Mouse (Mus musculus) G1E (cell line): ENCODE data around the gene Ufsp1. TPM values are rescaled to one million over a fixed set of nuclear protein-coding genes. Genes with fewer than 3 reads are reported as not detected.

ENCODE experiments used
- ATAC-seq: 2 replicates; pipeline ENCODE4 v1.8.0; 2016; ENCODE audit warnings: mild to moderate bottlenecking; ENCODE audit not compliant: insufficient number of reproducible peaks, poor library complexity, low FRiP score, severe bottlenecking; ENCODE audit errors: extremely low read depth
- DNase-seq: peaks from one replicate; pipeline ENCODE4 v3.0.0; 2012; ENCODE audit warnings: low spot score
- H3K27me3 ChIP-seq: 2 replicates; pipeline ENCODE4 v1.6.1; 2012; ENCODE audit warnings: mild to moderate bottlenecking, low read length, inconsistent platforms; ENCODE audit not compliant: insufficient read depth
- H3K36me3 ChIP-seq: replicated peaks from 2 replicates; pipeline ENCODE3; 2012; ENCODE audit warnings: mild to moderate bottlenecking, inconsistent platforms
- H3K4me1 ChIP-seq: 2 replicates; pipeline ENCODE4 v1.6.1; 2012; ENCODE audit warnings: low read depth, low read length, inconsistent platforms, mixed read lengths; ENCODE audit not compliant: insufficient read depth
- H3K4me3 ChIP-seq: 2 replicates; pipeline ENCODE4 v1.5.1; 2012; ENCODE audit warnings: low read depth, mild to moderate bottlenecking, inconsistent platforms, low read length, moderate library complexity, mixed read lengths
- H3K9me3 ChIP-seq: replicated peaks from 2 replicates; pipeline ENCODE4 v1.6.1; 2012; ENCODE audit warnings: inconsistent platforms
- CTCF ChIP-seq: IDR thresholded peaks from 2 replicates; pipeline ENCODE4 v1.5.1; 2012; ENCODE audit warnings: low read depth, low read length, inconsistent platforms, mixed read lengths
- GATA1 ChIP-seq: IDR thresholded peaks from 2 replicates; pipeline ENCODE4 v1.6.1; 2012; ENCODE audit warnings: borderline replicate concordance, low read length, inconsistent platforms, mixed read lengths
- GATA2 ChIP-seq: IDR thresholded peaks from 2 replicates; pipeline ENCODE4 v1.6.1; 2012; ENCODE audit warnings: low read depth, low read length, inconsistent platforms, borderline replicate concordance
- POLR2AphosphoS5 ChIP-seq: IDR thresholded peaks from 2 replicates; pipeline ENCODE4 v1.6.1; 2012; ENCODE audit warnings: low read depth, low read length, inconsistent platforms; ENCODE audit not compliant: insufficient replicate concordance
- TAL1 ChIP-seq: conservative IDR thresholded peaks from 2 replicates; pipeline ENCODE4 v1.6.1; 2012; ENCODE audit warnings: low read depth, low read length, inconsistent platforms, mixed read lengths
- polyA plus RNA-seq: library from polyadenylated mRNA; stranded (reverse); fragments of >175 nt; gene quantifications from 2 replicates; pipeline ENCODE4 v1.2.3, GENCODE M21; 2012
- total RNA-seq, 2 experiments: library from RNA; stranded (forward) in 1 of 2; stranded (reverse) in 1 of 2; fragments of 200-1000 nt in 1 of 2; fragments of >200 nt in 1 of 2; fragmentation: Nextera tagmentation in 1 of 2; gene quantifications; 2 replicates each; pipeline ENCODE4 v1.2.3; 2014 to 2017

Gene Ufsp1
- total and polyA plus RNA-seq, 3 experiments = 11.7 to 29.7 (median 24.7) TPM

DNA sequence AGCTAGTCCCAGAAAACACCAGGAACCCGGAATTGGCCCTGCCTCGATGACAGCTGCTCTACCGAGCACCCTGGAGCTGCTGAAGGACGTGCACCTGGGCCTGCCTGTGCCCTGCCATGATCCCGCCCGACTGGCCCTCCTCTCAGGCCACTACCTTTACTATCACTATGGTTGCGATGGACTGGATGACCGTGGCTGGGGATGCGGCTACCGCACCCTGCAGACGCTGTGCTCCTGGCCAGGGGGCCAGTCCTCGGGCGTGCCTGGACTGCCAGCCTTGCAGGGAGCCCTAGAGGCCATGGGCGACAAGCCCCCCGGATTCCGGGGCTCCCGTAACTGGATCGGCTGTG lies 290 bp downstream of the Ufsp1 start:
- Histone ChIP-seq H3K27me3 (no peaks in the 10 kb centered on the region), H3K9me3 (no peaks in the 10 kb centered on the region), H3K36me3 (peaks cover 70% of the 10 kb centered on the region), H3K4me1 (peaks cover 91% of the 10 kb centered on the region), H3K4me3 (peak overlapping the region; percentile 82)
- TF ChIP-seq CTCF (no peak), GATA2 (no peak), POLR2AphosphoS5 (peak; percentile 18; the same call in 1 of the 2 replicates), TAL1 (no peak), GATA1 (no peak)
- no peak for ATAC-seq
- DNase-seq = no peak

DNA sequence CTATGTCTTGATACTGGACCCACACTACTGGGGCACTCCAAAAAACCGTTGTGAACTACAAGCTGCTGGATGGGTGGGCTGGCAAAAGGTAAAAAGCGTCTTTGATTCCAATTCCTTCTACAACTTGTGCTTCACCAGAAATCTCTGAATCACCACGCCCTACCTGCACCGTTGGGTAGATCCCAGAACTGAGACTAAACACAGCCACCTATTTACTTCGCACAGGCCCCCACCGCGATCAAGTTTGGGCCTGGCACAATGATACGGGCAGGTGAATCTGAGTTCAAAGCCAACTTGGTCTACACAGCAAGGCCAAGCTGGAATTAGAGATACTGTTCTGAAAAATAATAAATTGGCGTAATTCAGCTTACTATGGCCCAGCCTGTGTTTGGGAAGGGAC lies 867 bp downstream of the Ufsp1 start:
- DNase-seq = no peak
- no peaks in the 10 kb centered on the region for H3K9me3 ChIP-seq
- TF ChIP-seq CTCF = no peak
- TF ChIP-seq GATA2 = no peak
- no peak for TF ChIP-seq TAL1
- no peak; the same call in 1 of the 2 replicates for TF ChIP-seq POLR2AphosphoS5
- TF ChIP-seq GATA1 = no peak
- H3K36me3 ChIP-seq = peaks cover 75% of the 10 kb centered on the region
- no peak for ATAC-seq
- no peaks in the 10 kb centered on the region for H3K27me3 ChIP-seq
- H3K4me1 ChIP-seq = peaks cover 91% of the 10 kb centered on the region
- H3K4me3 ChIP-seq = peak overlapping the region; percentile 82

DNA sequence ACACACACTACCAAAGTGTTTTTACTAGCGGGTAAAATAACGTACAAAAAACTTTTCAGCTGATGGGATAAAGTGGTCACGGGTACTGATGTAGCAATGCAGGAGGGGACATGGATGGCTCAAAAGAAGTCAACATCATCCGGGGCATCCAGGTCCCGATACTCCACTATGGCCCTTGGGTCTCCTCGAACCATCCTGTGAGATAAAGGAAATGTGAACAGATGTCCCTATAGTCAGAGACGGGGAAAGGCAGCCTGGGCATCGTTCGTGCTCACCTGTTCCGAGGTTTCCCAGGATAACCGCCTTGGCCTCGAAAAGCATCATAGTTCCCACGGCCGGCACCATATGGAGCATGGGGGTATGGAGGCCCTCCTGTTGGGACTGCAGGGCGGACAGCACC lies 1.3 kb downstream of the Ufsp1 start:
- no peaks in the 10 kb centered on the region for H3K9me3 ChIP-seq
- H3K36me3 ChIP-seq = peaks cover 78% of the 10 kb centered on the region
- no peak for ATAC-seq
- peaks cover 90% of the 10 kb centered on the region for H3K4me1 ChIP-seq
- DNase-seq = no peak
- no peaks in the 10 kb centered on the region for H3K27me3 ChIP-seq
- H3K4me3 ChIP-seq = peak overlapping the region; percentile 82; the same call in 1 of the 2 replicates
- TF ChIP-seq GATA2 (no peak), GATA1 (no peak), CTCF (no peak), TAL1 (no peak), POLR2AphosphoS5 (no peak)

DNA sequence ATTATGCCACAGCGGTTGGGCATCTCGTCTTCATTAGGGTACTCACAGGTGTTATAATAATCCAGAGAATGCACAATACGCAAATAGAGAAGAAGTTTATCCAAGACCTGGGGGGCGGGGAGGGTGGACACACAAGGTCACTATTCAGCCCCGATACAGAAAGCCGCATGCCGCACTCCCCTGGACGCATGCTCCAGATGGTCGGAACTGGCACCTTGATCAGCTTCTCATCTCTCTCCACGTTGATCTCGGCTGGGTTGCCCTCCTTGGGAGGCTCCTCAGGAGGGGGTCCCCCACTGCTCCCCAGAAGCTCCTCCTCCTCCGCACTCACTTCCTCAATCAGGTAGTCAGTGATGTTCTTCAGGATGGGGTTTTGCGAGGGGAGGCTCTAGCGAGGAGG lies 2.7 kb downstream of the Ufsp1 start:
- H3K9me3 ChIP-seq = no peaks in the 10 kb centered on the region
- peak overlapping the region; percentile 34; the same call in 1 of the 2 replicates for H3K4me3 ChIP-seq
- peaks cover 86% of the 10 kb centered on the region for H3K4me1 ChIP-seq
- H3K27me3 ChIP-seq = no peaks in the 10 kb centered on the region
- no peak for DNase-seq
- ATAC-seq = no peak
- peaks cover 82% of the 10 kb centered on the region for H3K36me3 ChIP-seq
- TF ChIP-seq TAL1 (no peak), GATA2 (no peak), GATA1 (no peak), POLR2AphosphoS5 (no peak), CTCF (no peak)

DNA sequence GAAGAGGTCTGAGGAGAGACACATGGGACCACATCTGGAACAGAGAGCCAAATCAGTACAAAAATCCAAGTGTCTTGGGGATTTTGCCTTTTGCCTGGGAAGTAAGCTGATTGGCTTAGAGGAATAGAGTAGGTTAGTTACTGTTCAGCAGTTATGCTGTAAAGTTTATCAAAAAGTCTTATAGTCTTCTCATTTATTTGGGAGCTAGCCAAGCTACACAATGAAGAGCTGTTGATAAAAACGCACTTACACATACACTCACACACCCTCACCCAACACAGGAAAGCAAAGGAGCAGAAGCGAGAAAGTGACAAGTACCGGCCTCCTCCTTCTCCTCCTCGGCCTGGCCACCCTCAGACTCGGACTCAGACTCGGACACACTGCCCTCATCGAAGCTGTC lies 4.8 kb downstream of the Ufsp1 start:
- no peak for DNase-seq
- H3K4me3 ChIP-seq = no peak overlapping the region
- H3K4me1 ChIP-seq = peaks cover 87% of the 10 kb centered on the region
- H3K9me3 ChIP-seq = no peaks in the 10 kb centered on the region
- H3K27me3 ChIP-seq = no peaks in the 10 kb centered on the region
- H3K36me3 ChIP-seq = peaks cover 98% of the 10 kb centered on the region
- TF ChIP-seq GATA1 = no peak
- no peak for TF ChIP-seq CTCF
- TF ChIP-seq POLR2AphosphoS5 = no peak
- no peak for TF ChIP-seq TAL1
- TF ChIP-seq GATA2 = no peak
- ATAC-seq = no peak

DNA sequence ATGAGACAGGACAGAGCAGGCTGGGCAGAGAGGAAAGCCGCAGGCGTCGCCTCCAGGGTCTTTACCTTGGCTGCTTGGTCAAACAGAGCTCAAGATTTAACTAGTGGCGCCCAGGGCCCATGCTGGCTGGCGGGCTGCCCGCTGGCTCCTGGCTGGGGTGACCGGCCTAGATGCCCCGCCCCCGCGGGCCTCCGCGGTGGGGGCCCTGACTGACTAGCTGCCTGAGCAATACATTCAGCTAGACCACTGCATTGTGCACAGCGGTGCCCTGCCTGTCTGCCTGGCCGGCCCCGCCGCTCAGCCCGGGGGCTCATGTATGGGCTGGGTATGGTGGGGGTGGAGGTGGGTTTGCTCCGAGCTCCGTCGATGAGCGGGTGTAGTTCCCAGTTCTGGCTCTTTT lies 6.8 kb downstream of the Ufsp1 start:
- Histone ChIP-seq H3K27me3 (no peaks in the 10 kb centered on the region), H3K4me3 (no peak overlapping the region), H3K36me3 (peaks cover 97% of the 10 kb centered on the region), H3K4me1 (peaks cover 88% of the 10 kb centered on the region), H3K9me3 (no peaks in the 10 kb centered on the region)
- ATAC-seq = no peak
- DNase-seq = no peak
- TF ChIP-seq TAL1 (no peak), POLR2AphosphoS5 (no peak), GATA2 (no peak), GATA1 (no peak), CTCF (no peak)

DNA sequence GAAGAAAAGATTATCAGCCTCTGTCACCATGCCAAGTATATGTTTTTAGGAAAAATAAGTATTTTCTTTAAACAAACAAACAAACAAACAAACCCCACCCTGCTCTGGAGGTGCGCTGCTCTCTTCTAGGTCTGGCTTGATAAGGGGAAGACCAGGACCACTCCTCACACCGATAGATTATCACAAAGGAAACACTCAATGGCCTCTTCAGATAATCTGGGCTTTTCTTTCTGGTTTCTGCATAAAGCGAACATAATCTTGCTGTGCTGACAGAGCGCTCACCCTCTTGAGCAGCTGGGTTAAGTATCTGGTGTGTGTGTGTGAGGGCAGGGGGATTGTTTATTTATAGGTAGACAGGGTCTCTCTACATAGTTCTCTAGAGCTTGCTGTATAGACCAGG lies 9.2 kb downstream of the Ufsp1 start:
- ATAC-seq (no peak), DNase-seq (no peak)
- H3K4me1 ChIP-seq = peaks cover 71% of the 10 kb centered on the region
- TF ChIP-seq GATA2 (no peak), TAL1 (no peak), GATA1 (no peak), POLR2AphosphoS5 (no peak), CTCF (no peak)
- H3K36me3 ChIP-seq = peaks cover 76% of the 10 kb centered on the region
- peaks cover 3% of the 10 kb centered on the region for H3K9me3 ChIP-seq
- no peak overlapping the region for H3K4me3 ChIP-seq
- no peaks in the 10 kb centered on the region for H3K27me3 ChIP-seq

DNA sequence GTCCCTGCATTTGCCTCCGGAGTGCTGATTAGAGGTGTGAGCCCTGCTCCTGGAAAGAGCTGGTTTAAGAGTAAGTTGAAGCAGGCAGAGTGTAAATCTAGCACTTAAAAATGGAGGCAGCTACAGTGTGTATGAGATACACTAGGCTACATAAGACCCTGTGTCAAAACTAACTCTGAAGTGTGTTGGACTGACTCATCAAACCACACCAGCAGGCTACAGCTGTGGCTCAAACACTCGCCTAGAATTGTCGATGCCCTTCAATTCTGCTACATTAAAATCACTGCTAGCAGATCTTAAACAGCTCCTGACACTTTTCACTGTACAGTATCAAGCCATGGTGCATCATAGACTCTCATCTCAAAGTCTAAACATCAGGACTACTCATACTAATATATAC lies 9.7 kb downstream of the Ufsp1 start:
- Histone ChIP-seq H3K27me3 (no peaks in the 10 kb centered on the region), H3K36me3 (peaks cover 76% of the 10 kb centered on the region), H3K9me3 (peaks cover 8% of the 10 kb centered on the region), H3K4me3 (no peak overlapping the region; the same call in 1 of the 2 replicates), H3K4me1 (peaks cover 76% of the 10 kb centered on the region)
- DNase-seq = no peak
- ATAC-seq = no peak
- no peak for TF ChIP-seq GATA1
- TF ChIP-seq TAL1 = no peak
- TF ChIP-seq CTCF = no peak
- TF ChIP-seq POLR2AphosphoS5 = no peak
- no peak for TF ChIP-seq GATA2
